Comparison of ENCODE assay signal across 8 mouse cellular contexts in the genomic region with DNA sequence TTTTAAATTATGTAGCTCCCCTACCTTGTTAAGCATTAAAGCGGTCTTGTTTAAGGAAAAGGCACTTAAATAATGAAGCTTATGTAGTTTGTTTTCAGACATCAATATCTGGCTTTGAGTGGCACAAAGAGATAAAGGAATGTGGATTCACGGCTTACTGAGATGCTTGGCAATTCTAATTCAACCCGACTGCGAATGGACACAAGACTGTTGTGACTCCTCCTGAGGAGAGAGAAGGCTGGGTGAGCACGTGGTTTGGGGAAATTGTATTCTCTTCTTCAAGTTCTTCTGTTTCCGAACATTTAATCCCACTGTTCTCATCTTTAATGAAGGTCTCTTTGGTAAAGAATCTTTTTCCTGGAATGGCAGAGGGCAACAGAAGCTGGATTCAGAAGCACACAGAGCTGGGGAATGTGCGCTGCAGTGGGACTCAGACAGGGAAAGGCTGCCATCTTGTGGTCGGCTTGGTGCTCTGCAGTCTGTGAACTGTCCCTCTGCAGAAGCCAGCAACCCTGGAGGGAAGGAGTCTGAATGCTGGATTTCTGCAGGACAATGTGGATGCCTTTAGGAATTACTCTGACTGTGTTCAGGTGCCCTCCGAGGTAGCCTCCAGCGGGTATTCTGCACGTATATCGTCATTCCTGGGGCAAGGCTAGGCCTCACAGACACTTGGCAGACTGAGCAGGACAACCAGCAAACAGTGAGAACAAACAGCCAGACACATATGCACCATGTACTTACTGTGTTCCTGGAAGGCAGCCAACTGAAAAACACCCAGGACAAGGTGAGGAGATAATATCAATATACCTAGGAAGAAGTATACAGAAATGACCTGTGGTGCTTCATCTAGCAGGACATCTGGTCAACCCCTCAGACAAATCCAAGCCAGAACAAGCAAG. TPM values are rescaled to one million over a fixed set of nuclear protein-coding genes. Genes with fewer than 3 reads are reported as not detected.
DNase-seq lines count a peak whose midpoint lies in the region; TF ChIP-seq lines count a peak whose summit lies in the region.

No protein-coding gene starts in this region.

- no peaks in the 10 kb centered on the region for H3K27me3 ChIP-seq in splenic B cell, adult 2 months (ENCODE audit: control insufficient read depth, insufficient read depth, low read length, poor library complexity, severe bottlenecking)

- DNase-seq in ovary, postnatal 14 days (ENCODE audit: low spot score), result peak; percentile 59
- no peak for DNase-seq in ovary, postnatal 10 days (ENCODE audit: low spot score)
- peak; percentile 46 for DNase-seq in cerebellum, adult 9-11 months
- DNase-seq in frontal cortex, adult 2 months (ENCODE audit: extremely low spot score in 1 of 2, low spot score in 1 of 2), result peak; percentile 30 to 88
- DNase-seq in induced T-regulatory cell, adult 2 months (ENCODE audit: low read depth), result peak; percentile 53
- peak; percentile 67 to 82 for DNase-seq in left cerebral cortex, adult 2 months (ENCODE audit: extremely low spot score in 1 of 2, low spot score in 2 of 2)
- DNase-seq in mesoderm, embryonic 11.5 days (ENCODE audit: low read depth, low spot score), result peak; percentile 85
- DNase-seq in splenic B cell, adult 2 months (ENCODE audit: low read depth, low spot score), result peak; percentile 40

- H3K27ac ChIP-seq in left cerebral cortex, adult 2 months, result no peak overlapping the region

- TF ChIP-seq CTCF in left cerebral cortex, adult 2 months (IDR thresholded peaks at IDR 0.05), result peak; percentile 97

- intact Hi-C loops in left cerebral cortex, adult 2 months (cut with DNase I), result loop anchor here (2.0 to 5.0 kb wide), 3 partner anchors 103 to 675 kb away; no protein-coding TSS in a partner anchor

- no peaks in the 10 kb centered on the region for H3K36me3 ChIP-seq in splenic B cell, adult 2 months (ENCODE audit: control insufficient read depth, insufficient read depth, low read length, poor library complexity, severe bottlenecking)

- H3K4me3 ChIP-seq in left cerebral cortex, adult 2 months, result no peak overlapping the region

RNA-seq across cellular contexts. Expression of a gene that starts 54.0 kb away (rescaled TPM):
- 0.08 and 0.14 TPM in 2 replicates for polyA plus RNA-seq in frontal cortex, adult 2 months (2012; rRNA removed)
- total RNA-seq in left cerebral cortex, adult 2 months (2021), result not detected
